Mouse (Mus musculus) ES-CJ7 (cell line): ENCODE data around the gene Lrrc26.

ENCODE experiments used
- DNase-seq: peaks from one replicate; pipeline ENCODE4 v3.0.0; 2011; ENCODE audit warnings: low read depth, low spot score

Gene Lrrc26

DNA sequence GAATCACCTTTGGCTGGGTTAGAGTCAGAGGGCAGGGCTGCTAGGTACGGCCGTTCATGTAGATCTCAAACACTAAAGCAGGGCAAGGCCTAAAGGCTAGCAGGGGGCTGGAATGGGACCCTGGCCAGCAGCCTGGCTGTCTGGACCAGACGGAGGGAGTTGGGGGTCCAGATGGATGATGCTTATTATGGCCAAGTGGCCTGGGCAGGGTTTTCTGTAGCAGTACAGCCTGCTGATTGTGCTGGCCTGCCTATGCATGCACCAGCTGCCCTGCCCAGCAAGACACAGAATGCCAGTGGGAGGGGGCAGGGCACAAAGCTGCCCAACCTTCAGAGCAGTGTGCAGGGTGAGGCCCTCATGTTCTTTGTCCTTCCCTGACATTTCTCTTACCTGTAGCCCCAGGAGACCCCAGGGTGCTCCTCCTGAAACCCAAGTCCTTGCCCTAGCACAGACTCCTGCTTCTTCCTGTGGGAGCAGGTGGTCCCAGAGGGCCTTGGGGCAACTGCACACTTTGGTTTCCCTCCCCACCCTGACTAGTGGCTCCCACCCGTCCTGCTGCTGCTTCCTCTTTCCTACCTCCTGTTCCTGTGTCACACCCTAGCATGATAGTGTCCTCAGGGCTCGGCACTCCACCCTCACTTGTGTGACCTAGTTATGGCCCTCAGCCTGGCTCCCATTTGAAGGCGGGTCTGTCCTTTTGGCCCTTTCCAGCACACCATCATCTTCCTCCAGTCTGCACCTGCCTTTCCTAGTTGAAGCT, 23.6 kb upstream of the Lrrc26 start:
- peak; percentile 54 for DNase-seq

DNA sequence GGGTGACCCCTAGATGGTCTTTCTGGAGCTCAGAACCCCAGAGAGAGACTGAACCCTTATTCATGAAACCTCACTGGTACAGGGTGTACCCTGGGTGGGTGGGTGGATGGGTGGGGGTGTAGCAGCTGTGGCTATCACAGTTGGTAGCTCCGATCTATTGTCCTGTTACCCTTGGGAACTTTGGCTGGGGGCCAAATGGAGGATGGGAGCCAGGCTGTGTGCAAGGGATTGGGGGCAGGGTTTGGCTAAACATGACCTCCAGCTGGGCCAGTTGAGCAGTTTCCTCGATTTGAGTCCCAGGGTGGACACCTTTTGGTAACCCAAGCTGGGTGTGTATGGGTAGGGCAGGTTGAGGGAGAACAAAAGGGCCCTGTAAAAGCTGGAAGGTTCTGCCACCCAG, 23.0 kb upstream of the Lrrc26 start:
- peak; percentile 61 for DNase-seq

DNA sequence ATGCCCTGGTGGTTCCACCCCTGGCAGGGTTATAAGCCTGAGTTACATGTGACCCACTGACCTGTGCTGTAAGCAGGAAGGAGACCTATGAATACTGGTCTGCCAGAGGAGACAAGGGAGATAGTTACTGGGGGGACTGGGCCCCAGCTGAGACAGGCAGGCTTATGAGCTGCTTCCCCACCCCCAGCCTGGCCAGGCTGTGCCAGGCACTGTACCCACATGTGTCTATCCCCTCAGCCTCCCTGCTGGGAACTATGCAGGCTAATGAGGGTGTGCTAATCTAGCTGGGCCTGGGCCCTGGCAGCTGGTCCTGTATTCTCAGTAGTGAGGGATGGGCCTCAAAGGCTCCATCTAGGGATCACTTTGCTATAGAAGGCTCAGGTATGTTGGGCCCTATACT, 22.5 kb upstream of the Lrrc26 start:
- no peak for DNase-seq

DNA sequence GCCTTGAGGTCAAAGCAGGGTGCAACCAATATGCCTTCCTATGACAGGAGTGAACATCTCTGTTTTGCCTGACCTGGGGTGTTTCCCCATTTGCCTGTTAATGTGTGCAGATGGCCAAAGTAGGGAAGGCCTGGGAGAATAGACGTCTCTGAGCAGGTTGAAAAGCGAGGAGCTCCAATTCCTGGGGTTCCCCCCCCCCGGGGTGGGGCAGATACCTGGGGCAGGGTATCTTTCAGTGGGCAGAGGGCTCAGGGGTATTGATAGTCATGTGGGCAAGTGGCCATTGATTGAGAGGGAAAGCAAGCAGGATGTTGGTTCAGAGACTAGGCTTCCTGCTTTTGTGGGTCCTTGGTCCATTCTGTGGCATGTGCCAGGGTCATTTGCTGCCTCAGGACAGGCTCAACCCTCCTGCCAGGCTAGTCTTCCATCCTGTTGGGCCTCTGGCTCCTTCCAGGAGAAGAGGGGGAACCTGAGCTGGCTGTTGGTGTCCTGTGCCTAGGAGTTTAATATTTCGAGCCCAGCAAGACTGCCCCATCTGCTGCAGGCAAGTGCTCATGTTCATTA, 21.9 kb upstream of the Lrrc26 start:
- DNase-seq: no peak

DNA sequence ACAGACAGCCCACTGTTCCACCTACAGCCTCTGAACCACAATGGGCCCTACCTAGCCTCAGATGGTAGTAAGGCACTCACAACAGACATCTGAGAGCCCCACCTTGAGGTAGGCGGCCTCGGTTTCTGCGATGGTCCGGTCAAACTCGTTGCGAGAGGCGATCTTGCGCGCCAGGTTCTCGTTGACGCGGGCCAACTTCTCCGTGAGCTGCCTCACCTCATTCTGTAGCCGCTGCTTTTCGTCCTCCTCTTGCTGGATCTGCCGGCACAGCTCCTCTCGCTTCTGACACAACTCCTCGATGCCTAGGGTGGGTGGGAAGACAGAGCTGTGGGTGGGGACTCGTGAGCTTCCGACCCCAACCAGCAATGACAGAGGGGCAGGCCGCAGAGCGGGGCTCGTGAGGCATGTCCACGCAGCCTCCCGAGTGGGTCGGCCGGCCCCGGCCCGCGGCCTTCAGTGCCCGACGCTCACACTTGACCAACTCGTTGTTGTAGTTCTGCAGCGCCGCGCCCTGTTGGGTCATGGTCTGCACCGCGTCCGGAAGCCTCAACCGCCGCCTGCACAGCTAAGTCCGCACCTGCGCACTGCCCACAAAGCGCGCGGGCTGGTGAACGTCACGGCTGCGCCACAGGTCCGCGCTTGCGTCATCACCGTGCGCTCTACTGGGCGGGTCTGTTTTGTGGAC, 17.7 kb upstream of the Lrrc26 start, which contains the start of the genes Ssna1 and Anapc2:
Ssna1 (minus strand) TSS at position 612 of the 685 bp plus-strand sequence.
Anapc2 (plus strand) TSS at position 652 of the 685 bp plus-strand sequence.
- peak; percentile 98 for DNase-seq

DNA sequence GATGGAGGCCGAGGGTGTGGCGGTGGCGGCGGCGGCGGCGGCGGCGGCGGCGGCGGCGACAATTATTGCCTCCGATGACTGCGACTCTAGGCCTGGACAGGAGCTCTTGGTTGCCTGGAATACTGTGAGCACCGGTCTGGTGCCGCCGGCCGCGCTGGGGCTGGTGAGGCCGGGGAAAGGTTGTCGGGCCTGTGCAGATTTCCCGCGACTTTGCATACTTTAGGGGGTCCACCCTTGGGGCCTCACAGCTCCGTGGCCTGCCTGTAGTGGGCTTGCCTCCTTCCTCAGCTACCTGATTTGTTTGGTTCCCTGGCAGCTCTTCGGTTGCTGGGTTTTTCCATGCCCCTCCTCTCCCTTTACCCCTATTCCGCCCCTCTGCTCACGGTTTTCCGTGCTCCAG, 17.2 kb upstream of the Lrrc26 start:
- DNase-seq: no peak

DNA sequence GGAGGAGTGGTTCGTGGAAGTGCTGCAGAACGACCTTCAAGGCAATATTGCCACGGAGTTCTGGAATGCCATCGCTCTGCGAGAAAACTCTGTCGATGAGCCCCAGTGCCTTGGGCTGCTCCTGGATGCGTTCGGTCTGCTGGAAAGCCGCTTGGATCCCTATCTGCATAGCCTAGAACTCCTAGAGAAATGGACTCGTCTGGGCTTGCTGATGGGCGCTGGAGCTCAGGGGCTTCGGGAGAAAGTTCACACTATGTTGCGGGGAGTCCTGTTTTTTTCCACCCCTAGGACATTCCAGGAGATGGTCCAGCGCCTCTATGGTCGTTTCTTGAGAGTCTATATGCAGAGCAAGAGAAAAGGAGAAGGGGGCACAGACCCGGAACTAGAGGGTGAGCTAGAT, 16.7 kb upstream of the Lrrc26 start:
- no peak for DNase-seq

DNA sequence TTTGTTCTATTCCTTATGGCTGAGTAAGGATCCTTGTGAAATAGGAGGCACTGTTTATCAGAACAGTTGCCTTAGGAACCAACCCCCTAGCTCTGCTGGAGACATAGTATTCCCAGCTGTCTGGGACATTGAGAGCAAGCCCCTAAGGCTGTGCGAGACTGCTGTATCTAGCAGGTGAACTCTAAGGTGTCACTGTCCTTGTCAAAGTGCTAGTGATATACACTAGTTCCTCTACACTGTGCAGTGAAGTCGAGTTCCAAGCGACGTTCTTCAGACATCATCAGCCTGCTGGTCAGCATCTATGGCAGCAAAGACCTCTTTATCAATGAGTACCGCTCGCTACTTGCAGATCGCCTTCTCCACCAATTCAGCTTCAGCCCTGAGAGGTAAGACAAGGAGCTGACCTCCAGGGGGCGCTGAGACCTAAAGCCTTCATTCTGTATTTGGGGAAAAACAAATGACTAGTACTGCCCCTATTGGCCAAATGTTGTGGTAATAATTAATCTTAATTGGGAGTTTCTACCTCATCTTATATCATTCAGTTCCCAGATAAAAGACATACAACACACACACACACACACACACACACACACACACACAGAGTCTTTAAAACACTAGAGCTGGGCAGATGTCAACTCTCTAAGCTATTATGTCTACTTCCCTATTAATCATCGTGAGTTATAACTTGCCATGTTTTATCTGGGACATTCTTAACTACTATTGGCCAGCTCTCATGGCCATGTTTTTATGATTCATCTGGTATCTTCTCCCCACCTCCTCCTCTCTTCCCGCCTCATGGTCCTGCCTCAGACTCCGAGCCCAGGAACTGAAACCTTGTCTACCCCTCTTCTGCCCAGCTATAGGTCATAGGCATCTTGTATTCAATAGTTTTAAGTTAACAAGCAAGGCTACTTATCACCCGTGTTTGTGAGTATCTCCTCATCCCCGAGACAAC, 10.5 kb upstream of the Lrrc26 start:
- DNase-seq: peak; percentile 93

DNA sequence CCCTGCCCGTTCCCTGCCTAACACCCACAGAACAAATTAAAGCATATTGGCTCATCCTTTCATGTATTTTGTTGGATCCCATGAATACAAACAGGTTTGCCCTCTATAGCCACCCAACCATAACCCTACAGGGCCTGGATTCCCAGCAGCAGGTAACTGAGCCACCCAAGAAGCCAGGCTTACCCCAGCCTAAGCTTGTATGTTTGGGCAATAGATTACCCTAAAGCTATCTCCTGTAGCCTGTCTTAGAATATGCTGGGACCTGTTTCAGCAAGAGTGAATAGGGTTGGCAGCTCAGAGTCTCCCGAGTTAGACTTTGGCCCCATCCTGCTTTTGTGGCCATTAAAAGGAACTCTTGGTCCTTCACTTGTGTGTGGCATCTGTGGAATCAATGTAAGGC, 4.2 kb upstream of the Lrrc26 start:
- no peak for DNase-seq

DNA sequence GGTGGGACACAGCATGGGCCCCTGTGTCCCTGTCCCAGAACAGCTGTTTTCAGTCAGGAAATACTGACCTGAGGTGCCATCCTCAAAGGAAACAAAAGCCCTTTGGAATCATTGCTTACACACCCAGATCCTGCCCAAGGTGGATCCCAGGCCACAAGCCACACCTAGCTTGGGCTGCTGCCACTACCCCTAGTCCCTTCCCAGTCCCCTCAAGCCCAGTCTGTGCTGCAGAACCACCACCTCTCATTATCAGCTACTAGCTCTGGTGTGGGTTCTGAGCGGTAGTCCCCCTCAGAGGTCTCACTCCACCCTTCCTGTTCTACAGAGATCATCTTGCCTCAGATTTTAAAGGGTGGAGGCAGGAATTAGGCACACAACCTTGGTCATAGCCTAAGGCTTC, 3.4 kb upstream of the Lrrc26 start:
- no peak for DNase-seq

DNA sequence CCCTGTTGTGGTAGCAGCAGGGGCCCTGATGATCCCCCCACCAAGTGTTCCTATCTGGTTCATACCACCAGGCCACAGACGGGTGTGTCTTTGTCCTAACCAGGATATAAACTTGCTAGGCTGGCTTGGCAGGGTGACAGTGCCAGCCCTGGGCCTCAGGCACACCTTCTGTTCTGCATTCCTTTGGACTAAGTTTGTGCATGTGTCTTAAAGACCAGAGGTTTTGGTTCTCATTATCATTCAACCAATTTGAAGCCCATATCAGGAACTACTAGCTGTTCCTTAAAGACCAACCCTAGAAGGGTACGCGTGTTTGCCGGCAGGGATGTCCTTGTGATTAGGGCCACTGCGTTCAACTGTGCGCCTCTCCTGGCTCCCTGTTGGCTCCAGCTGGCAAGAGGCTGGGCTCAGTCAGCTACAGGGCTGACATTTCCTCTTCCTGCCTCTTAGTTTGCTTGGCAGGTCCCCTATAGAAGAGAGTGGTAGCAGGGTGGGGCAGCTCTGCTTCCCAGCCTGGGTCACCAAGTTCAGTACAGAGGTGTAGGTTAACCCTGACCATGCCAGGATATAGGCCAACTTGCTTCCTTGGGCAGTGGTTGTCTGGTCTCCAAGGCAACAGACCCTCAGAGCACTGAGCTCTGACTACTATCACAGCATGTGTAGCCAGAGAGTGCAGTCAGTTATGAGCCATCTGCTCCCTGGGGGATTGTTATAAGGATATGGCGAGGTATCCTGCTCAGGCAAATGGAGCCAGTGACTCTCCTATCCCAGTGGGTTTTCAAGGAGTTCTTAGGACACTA, 2.7 kb upstream of the Lrrc26 start:
- DNase-seq: no peak

DNA sequence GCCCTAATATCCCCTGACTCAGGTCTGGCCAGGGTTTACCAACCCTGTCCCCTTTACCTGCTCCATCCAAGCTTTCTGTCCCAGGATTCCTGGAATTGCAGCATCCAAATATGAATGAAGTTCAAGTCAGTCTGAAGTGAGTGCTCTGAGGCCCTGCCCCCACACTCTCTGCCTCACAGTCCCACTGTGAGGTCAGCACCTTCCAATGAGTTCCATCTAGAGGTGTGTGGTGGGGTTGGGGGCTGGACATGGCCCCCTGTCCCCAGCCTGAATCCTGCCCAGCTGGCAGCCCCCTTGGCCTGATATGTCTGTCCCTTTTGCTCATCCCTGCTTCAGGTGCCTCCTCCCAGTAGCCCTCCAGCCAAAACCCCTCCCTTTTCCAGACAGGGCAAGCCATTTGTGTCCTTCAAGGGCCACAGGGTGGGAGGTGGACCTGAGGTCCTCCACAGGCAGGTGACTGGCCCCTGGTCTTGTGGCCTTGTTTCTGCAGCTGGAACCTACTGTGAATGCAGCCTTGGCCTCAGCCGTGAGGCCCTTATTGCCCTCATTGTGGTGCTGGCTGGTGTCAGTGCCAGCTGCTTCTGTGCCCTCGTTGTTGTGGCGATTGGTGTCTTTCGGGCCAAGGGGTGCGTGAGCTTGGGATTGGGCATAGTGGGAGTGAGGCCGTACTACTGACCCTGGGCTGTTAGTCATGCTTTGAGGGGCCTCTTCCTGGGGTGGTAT, 1.6 kb upstream of the Lrrc26 start, which contains the start of gene Tmem210:
Tmem210 (plus strand) TSS at position 219 of the 723 bp plus-strand sequence.
- no peak for DNase-seq

DNA sequence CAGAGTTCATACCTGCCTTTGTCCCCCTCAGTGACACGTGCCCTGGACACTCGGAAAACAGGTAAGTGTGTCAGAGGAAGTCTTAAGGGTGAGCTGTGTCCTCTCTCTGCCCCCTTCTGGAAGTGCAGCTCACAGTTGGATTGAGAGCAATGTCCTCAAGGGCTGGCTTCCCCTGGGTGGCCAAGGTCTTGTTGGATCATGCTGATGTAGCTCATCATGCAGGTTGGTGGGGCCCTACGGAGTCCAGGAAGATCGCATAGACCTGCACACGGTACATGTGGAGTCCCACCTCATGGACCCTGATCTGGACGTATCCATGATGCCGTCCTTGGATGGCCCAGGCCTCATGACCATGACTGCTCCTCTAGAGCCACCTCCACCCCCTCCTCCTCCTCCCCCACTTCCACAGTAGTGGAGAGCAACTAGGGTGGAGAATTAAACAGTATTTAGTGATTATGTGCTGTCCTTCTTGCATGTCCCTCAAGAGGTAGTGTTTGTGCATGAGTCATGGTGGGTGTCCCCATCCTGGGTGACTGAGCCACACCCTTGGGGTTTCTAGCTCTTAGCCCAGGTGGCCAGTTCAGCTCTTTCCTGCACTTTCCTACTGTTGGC, 875 bp upstream of the Lrrc26 start:
- no peak for DNase-seq

DNA sequence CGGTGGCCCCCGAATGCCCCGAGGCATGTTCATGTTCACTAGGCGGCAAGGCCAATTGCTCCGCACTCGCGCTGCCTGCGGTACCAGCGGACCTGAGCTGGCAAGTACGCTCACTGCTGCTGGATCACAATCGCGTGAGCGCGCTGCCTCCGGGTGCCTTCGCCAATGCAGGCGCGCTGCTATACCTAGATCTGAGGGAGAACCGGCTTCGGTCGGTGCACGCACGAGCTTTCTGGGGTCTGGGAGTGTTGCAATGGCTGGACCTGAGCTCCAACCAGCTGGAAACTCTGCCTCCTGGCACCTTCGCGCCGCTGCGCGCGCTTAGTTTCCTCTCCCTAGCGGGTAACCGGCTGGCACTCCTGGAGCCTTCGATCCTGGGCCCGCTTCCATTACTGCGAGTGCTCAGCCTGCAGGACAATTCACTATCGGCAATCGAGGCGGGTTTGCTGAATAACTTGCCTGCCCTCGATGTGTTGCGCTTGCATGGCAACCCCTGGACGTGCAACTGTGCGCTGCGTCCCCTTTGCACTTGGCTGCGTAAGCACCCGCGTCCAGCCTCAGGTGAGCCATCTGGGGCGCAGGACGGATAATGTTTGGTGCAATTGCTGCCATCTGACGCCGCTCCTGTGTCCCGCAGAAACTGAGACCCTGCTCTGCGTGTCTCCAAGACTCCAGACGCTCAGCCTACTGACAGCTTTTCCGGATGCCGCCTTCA, 543 bp downstream of the Lrrc26 start:
- DNase-seq: peak; percentile 44

DNA sequence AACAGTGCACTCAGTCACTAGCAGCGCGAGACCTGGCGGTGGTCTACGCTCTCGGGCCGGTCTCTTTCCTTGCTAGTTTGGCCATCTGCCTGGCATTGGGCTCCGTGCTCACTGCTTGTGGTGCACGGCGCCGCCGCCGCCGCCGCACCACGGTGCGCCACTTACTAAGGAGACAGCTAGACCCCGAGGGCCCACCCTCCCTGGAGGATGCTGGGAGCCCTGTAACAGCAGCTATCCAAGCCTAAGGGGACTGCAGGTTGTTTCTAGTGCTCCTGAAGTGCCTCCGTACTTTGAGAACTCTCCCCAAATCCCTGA, 1.1 kb downstream of the Lrrc26 start:
- peak; percentile 35 for DNase-seq

DNA sequence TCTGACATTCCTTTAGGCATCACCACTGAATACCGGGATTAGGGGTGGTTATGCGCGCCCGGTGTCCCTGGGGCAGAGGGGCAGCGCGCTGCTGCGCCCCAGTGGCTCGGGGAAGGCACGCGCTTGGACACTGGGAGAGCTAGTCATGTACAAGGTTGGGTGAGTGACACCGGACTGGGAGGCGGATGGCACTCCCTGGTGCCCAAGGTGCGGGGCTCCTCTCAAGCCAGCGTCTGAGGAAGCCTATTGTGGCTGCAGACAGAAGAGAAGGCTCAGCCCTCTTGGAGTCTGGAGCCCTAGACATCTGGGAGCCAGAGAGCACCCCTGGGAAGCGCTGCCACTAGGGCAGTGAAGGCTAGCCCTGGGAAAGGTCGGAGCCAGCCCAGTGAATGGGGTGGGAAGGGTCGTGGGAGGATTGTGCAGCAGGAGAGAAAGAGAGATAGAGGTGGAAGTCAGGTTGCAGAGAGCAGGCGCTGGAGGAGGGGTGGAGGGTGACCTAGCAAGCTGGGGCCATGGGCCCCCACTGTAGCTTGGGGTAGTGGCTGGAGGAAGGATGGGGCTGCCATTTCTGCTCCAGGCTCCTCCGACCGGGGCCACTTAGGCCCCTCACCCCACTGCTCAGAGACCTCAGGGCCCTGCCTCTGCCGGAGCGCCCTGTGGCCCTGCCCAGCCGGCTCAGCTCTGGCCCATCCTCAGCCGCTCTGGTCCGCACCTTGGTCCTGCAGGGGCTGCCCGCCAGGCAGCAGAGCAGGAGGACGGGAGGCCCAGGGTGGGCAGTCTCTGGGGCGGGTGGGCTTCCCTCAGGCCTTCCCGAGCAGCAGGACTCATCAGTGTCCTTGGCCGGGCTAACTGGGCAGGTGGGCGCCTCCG, 1.7 kb downstream of the Lrrc26 start:
- DNase-seq: no peak

DNA sequence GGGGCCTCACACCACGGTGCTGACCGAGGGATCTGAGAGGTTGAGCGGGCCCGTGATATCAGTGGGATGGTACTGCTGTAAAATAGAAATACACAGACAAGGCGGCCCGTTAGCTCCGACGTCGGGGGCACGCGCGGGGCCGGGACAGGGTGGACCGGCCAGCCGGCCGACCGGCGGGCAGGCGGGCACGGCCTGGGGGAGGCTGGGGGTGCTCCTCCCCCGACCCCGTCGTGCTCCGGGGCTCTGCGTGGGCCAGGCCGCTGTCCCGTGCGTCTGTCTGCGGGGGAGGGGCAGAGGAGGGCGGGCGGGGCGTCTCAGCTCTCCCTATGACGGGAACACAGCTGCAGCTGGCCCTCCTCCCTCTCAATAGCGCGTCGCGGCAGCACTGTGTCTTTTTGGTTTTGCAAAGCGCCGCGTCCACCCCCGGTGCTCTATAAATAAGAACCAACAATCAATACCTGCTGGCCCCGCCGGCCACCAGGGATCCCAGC, 2.4 kb downstream of the Lrrc26 start:
- no peak for DNase-seq

DNA sequence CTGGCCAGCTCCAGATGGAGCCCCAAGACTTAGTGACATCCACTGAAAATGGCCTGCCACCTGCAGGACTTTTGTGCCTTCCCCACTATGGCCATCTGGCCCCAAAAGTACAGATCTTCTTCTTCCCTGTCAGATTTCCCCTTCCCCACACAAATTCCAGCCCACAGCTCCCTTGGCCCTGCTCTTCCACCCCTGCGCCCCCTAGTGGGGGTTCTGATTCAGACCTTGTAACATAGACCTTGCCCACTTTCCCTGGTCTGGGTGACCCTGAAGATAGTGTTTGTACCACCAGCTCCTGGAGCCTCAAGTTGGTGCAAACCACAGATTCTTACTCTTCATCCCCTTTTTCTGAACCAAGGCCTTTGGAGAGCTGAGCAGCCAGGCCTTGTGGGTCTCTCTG, 3.1 kb downstream of the Lrrc26 start:
- peak; percentile 80 for DNase-seq
